Mouse (Mus musculus): ENCODE results near the gene Usp28. TPM values are rescaled to one million over a fixed set of nuclear protein-coding genes. Genes with fewer than 3 reads are reported as not detected.
A peak's percentile ranks its signal among the peaks of the same experiment; 100 is the strongest.

The Usp28 gene
- polyA plus RNA-seq (2015; fragmentation: Nextera tagmentation; extraction: Ambion mirVana) = 99.1 and 102 TPM in 2 replicates

GRCm38 (mm10) chr9:48984845-48985707 lies at the start of gene Usp28:
Gene Usp28, plus strand, starts transcription at chr9:48985375.
- peak; percentile 92 for ATAC-seq (replicated peaks; ENCODE audit: insufficient number of reproducible peaks, insufficient read depth, low FRiP score, low read depth)
- Histone ChIP-seq H3K4me2 (peak within 1 kb of the TSS; percentile 72), H3K27me3 (no peaks in the 10 kb centered on the region), H3K27ac (peak within 1 kb of the TSS; percentile 93), H3K9me3 (replicated peaks) (no peaks in the 10 kb centered on the region), H3K4me3 (peak within 1 kb of the TSS; percentile 95), H3K4me1 (replicated peaks) (peaks cover 33% of the 10 kb centered on the region), H3K36me3 (no peaks in the 10 kb centered on the region), H3K9ac (peak within 1 kb of the TSS; percentile 97)
- WGBS = under 1% methylated on average over 93 of the region's 94 CpGs

GRCm38 (mm10) chr9:48942349-48942748 lies 42.8 kb upstream of the Usp28 start:
- H3K4me1 ChIP-seq (replicated peaks) = peaks cover 15% of the 10 kb centered on the region
- H3K27ac ChIP-seq = peak overlapping the region; percentile 59
- ATAC-seq (replicated peaks; ENCODE audit: insufficient number of reproducible peaks, insufficient read depth, low FRiP score, low read depth) = peak; percentile 80
- peak overlapping the region; percentile 16; the same call in 1 of the 2 replicates for H3K4me2 ChIP-seq
- no peaks in the 10 kb centered on the region for H3K27me3 ChIP-seq
- H3K36me3 ChIP-seq = no peaks in the 10 kb centered on the region
- no peaks in the 10 kb centered on the region for H3K9me3 ChIP-seq (replicated peaks)
- no peak overlapping the region for H3K4me3 ChIP-seq
- H3K9ac ChIP-seq = no peak overlapping the region
- 32% methylated on average over 1 of the region's 1 CpGs for WGBS

- 80% methylated on average over 4 of the region's 4 CpGs for WGBS
- H3K9ac ChIP-seq = no peak overlapping the region
- H3K27ac ChIP-seq = no peak overlapping the region
- no peak for ATAC-seq (replicated peaks; ENCODE audit: insufficient number of reproducible peaks, insufficient read depth, low FRiP score, low read depth)
- H3K4me2 ChIP-seq = no peak overlapping the region
- H3K4me1 ChIP-seq (replicated peaks) = peaks cover 7% of the 10 kb centered on the region
- H3K9me3 ChIP-seq (replicated peaks) = no peaks in the 10 kb centered on the region
- H3K36me3 ChIP-seq = no peaks in the 10 kb centered on the region
- H3K4me3 ChIP-seq = no peak overlapping the region
- H3K27me3 ChIP-seq = no peaks in the 10 kb centered on the region
Observed at GRCm38 (mm10) chr9:48947565-48947964, 37.6 kb upstream of the Usp28 start.

GRCm38 (mm10) chr9:48961314-48961713 lies 23.9 kb upstream of the Usp28 start:
- ATAC-seq (replicated peaks; ENCODE audit: insufficient number of reproducible peaks, insufficient read depth, low FRiP score, low read depth) = no peak
- no peak overlapping the region for H3K4me3 ChIP-seq
- H3K27me3 ChIP-seq = peaks cover 42% of the 10 kb centered on the region
- H3K36me3 ChIP-seq = no peaks in the 10 kb centered on the region
- H3K27ac ChIP-seq = no peak overlapping the region
- no peak overlapping the region for H3K4me2 ChIP-seq
- no peaks in the 10 kb centered on the region for H3K9me3 ChIP-seq (replicated peaks)
- 48% methylated on average over 12 of the region's 12 CpGs for WGBS
- peaks cover 6% of the 10 kb centered on the region; the same call in 1 of the 2 replicates for H3K4me1 ChIP-seq (replicated peaks)
- H3K9ac ChIP-seq = no peak overlapping the region

- H3K9me3 ChIP-seq (replicated peaks) = no peaks in the 10 kb centered on the region
Observed at GRCm38 (mm10) chr9:48962131-48962530, 23.0 kb upstream of the Usp28 start.

GRCm38 (mm10) chr9:48964587-48965040 lies 20.6 kb upstream of the Usp28 start, which contains the start of gene Htr3b:
Gene Htr3b, minus strand, starts transcription at chr9:48964990.
- 62% methylated on average over 7 of the region's 7 CpGs for WGBS
- Histone ChIP-seq H3K9ac (no peak within 1 kb of the TSS), H3K27me3 (peaks cover 36% of the 10 kb centered on the region), H3K4me2 (no peak within 1 kb of the TSS), H3K36me3 (no peaks in the 10 kb centered on the region), H3K4me3 (no peak within 1 kb of the TSS), H3K27ac (no peak within 1 kb of the TSS), H3K9me3 (replicated peaks) (no peaks in the 10 kb centered on the region), H3K4me1 (replicated peaks) (peaks cover 6% of the 10 kb centered on the region; the same call in 1 of the 2 replicates)
- no peak for ATAC-seq (replicated peaks; ENCODE audit: insufficient number of reproducible peaks, insufficient read depth, low FRiP score, low read depth)

More at GRCm38 (mm10) chr9:48962131-48962530, 23.0 kb upstream of the Usp28 start:
- 22% methylated on average over 7 of the region's 7 CpGs for WGBS
- no peak overlapping the region for H3K4me3 ChIP-seq
- no peak for ATAC-seq (replicated peaks; ENCODE audit: insufficient number of reproducible peaks, insufficient read depth, low FRiP score, low read depth)
- H3K36me3 ChIP-seq = no peaks in the 10 kb centered on the region
- peaks cover 6% of the 10 kb centered on the region; the same call in 1 of the 2 replicates for H3K4me1 ChIP-seq (replicated peaks)
- peaks cover 42% of the 10 kb centered on the region for H3K27me3 ChIP-seq
- no peak overlapping the region for H3K4me2 ChIP-seq
- no peak overlapping the region for H3K27ac ChIP-seq
- no peak overlapping the region for H3K9ac ChIP-seq

GRCm38 (mm10) chr9:48972494-48972893 lies 12.7 kb upstream of the Usp28 start:
- Histone ChIP-seq H3K4me3 (no peak overlapping the region), H3K4me1 (replicated peaks) (no peaks in the 10 kb centered on the region), H3K9me3 (replicated peaks) (no peaks in the 10 kb centered on the region), H3K36me3 (no peaks in the 10 kb centered on the region), H3K9ac (no peak overlapping the region), H3K27me3 (no peaks in the 10 kb centered on the region), H3K27ac (no peak overlapping the region), H3K4me2 (no peak overlapping the region)
- no peak for ATAC-seq (replicated peaks; ENCODE audit: insufficient number of reproducible peaks, insufficient read depth, low FRiP score, low read depth)
- 32% methylated on average over 3 of the region's 3 CpGs for WGBS

- H3K27ac ChIP-seq = no peak overlapping the region
- H3K27me3 ChIP-seq = no peaks in the 10 kb centered on the region
- no peaks in the 10 kb centered on the region for H3K9me3 ChIP-seq (replicated peaks)
- no peaks in the 10 kb centered on the region for H3K36me3 ChIP-seq
- no peak overlapping the region for H3K9ac ChIP-seq
- peaks cover 11% of the 10 kb centered on the region for H3K4me1 ChIP-seq (replicated peaks)
- ATAC-seq (replicated peaks; ENCODE audit: insufficient number of reproducible peaks, insufficient read depth, low FRiP score, low read depth) = no peak
- H3K4me2 ChIP-seq = no peak overlapping the region
- 73% methylated on average over 6 of the region's 6 CpGs for WGBS
- no peak overlapping the region for H3K4me3 ChIP-seq
Observed at GRCm38 (mm10) chr9:48976661-48977355, 8.4 kb upstream of the Usp28 start.

GRCm38 (mm10) chr9:48980371-48980770 lies 4.8 kb upstream of the Usp28 start:
- 34% methylated on average over 5 of the region's 5 CpGs for WGBS
- ATAC-seq (replicated peaks; ENCODE audit: insufficient number of reproducible peaks, insufficient read depth, low FRiP score, low read depth) = no peak

GRCm38 (mm10) chr9:48980781-48981180 lies 4.4 kb upstream of the Usp28 start:
- Histone ChIP-seq H3K4me2 (no peak overlapping the region), H3K36me3 (no peaks in the 10 kb centered on the region), H3K27me3 (no peaks in the 10 kb centered on the region), H3K4me1 (replicated peaks) (peaks cover 14% of the 10 kb centered on the region), H3K4me3 (no peak overlapping the region), H3K27ac (peak overlapping the region; percentile 86), H3K9me3 (replicated peaks) (no peaks in the 10 kb centered on the region), H3K9ac (no peak overlapping the region)
- 28% methylated on average over 3 of the region's 3 CpGs for WGBS
- ATAC-seq (replicated peaks; ENCODE audit: insufficient number of reproducible peaks, insufficient read depth, low FRiP score, low read depth) = no peak

More at GRCm38 (mm10) chr9:48980371-48980770, 4.8 kb upstream of the Usp28 start:
- no peak overlapping the region for H3K4me3 ChIP-seq
- H3K9ac ChIP-seq = no peak overlapping the region
- H3K4me1 ChIP-seq (replicated peaks) = peaks cover 14% of the 10 kb centered on the region
- peak overlapping the region; percentile 86 for H3K27ac ChIP-seq
- H3K4me2 ChIP-seq = no peak overlapping the region
- H3K27me3 ChIP-seq = no peaks in the 10 kb centered on the region
- no peaks in the 10 kb centered on the region for H3K36me3 ChIP-seq
- no peaks in the 10 kb centered on the region for H3K9me3 ChIP-seq (replicated peaks)

GRCm38 (mm10) chr9:48981827-48982226 lies 3.3 kb upstream of the Usp28 start:
- H3K36me3 ChIP-seq = no peaks in the 10 kb centered on the region
- no peak for ATAC-seq (replicated peaks; ENCODE audit: insufficient number of reproducible peaks, insufficient read depth, low FRiP score, low read depth)
- H3K9me3 ChIP-seq (replicated peaks) = no peaks in the 10 kb centered on the region
- no peak overlapping the region for H3K9ac ChIP-seq
- H3K27ac ChIP-seq = no peak overlapping the region
- H3K4me2 ChIP-seq = no peak overlapping the region
- H3K27me3 ChIP-seq = no peaks in the 10 kb centered on the region
- H3K4me1 ChIP-seq (replicated peaks) = peaks cover 17% of the 10 kb centered on the region
- H3K4me3 ChIP-seq = no peak overlapping the region
